Mouse (Mus musculus) intestine, postnatal 0 days (tissue): ENCODE data around the gene Kctd7. TPM values are rescaled to one million over a fixed set of nuclear protein-coding genes. Genes with fewer than 3 reads are reported as not detected.

Experiments
- ATAC-seq: fragments of 200-750 bp; cut with Nextera tagmentation; 2 replicates; pipeline ENCODE4 v1.8.0; 2017; ENCODE audit warnings: mild to moderate bottlenecking, moderate TSS enrichment, moderate library complexity
- H3K27ac ChIP-seq: fragments of 300-500 bp; sonication (generic); 2 replicates; pipeline ENCODE4 v1.5.1; 2014; ENCODE audit warnings: mild to moderate bottlenecking, low read depth, low read length, moderate library complexity
- H3K27me3 ChIP-seq: fragments of 300-500 bp; sonication (generic); replicated peaks from 2 replicates; pipeline ENCODE4 v1.6.1; 2014; ENCODE audit warnings: low read length, mixed read lengths; ENCODE audit not compliant: control insufficient read depth, insufficient read depth
- H3K36me3 ChIP-seq: fragments of 300-500 bp; sonication (generic); 2 replicates; pipeline ENCODE4 v1.6.1; 2014; ENCODE audit warnings: mild to moderate bottlenecking, moderate library complexity; ENCODE audit not compliant: control insufficient read depth, insufficient read depth
- H3K4me1 ChIP-seq: fragments of 300-500 bp; sonication (generic); replicated peaks from 2 replicates; pipeline ENCODE4 v1.6.1; 2014; ENCODE audit warnings: antibody characterized with exemption, low read length, mixed read lengths; ENCODE audit not compliant: control insufficient read depth, insufficient read depth
- H3K4me2 ChIP-seq: fragments of 300-500 bp; sonication (generic); replicated peaks from 2 replicates; pipeline ENCODE4 v1.6.1; 2014; ENCODE audit warnings: low read depth, mild to moderate bottlenecking, moderate library complexity
- H3K4me3 ChIP-seq: fragments of 300-500 bp; sonication (generic); 2 replicates; pipeline ENCODE4 v1.5.1; 2014; ENCODE audit warnings: low read depth, low read length
- H3K9ac ChIP-seq: fragments of 300-500 bp; sonication (generic); 2 replicates; pipeline ENCODE4 v1.6.1; 2014; ENCODE audit warnings: mild to moderate bottlenecking, low read depth, low read length
- H3K9me3 ChIP-seq: fragments of 300-500 bp; sonication (generic); 2 replicates; pipeline ENCODE4 v1.6.1; 2016; ENCODE audit warnings: mixed run types; ENCODE audit not compliant: control insufficient read depth
- CTCF ChIP-seq: sonication (generic); IDR thresholded peaks from 2 replicates; pipeline ENCODE4 v1.5.1; 2016; ENCODE audit warnings: low read depth, mild to moderate bottlenecking, control low read depth, antibody characterized with exemption, moderate library complexity
- WGBS: fragments of 180-500 bp; shearing (Covaris S2); extraction: QIAGEN DNeasy Blood & Tissue Kit; methylation state at CpG from one replicate; pipeline ENCODE4 v1.1.7; 2014; 5-methylcytosine and 5-hydroxymethylcytosine counted together
- polyA plus RNA-seq: library from polyadenylated mRNA; unstranded; fragments of >200 nt; fragmentation: Nextera tagmentation; extraction: Ambion mirVana; gene quantifications from 2 replicates; pipeline ENCODE4 v1.2.1, GENCODE M21; 2015

The Kctd7 gene
- polyA plus RNA-seq, result 2.4 and 2.9 TPM in 2 replicates

DNA sequence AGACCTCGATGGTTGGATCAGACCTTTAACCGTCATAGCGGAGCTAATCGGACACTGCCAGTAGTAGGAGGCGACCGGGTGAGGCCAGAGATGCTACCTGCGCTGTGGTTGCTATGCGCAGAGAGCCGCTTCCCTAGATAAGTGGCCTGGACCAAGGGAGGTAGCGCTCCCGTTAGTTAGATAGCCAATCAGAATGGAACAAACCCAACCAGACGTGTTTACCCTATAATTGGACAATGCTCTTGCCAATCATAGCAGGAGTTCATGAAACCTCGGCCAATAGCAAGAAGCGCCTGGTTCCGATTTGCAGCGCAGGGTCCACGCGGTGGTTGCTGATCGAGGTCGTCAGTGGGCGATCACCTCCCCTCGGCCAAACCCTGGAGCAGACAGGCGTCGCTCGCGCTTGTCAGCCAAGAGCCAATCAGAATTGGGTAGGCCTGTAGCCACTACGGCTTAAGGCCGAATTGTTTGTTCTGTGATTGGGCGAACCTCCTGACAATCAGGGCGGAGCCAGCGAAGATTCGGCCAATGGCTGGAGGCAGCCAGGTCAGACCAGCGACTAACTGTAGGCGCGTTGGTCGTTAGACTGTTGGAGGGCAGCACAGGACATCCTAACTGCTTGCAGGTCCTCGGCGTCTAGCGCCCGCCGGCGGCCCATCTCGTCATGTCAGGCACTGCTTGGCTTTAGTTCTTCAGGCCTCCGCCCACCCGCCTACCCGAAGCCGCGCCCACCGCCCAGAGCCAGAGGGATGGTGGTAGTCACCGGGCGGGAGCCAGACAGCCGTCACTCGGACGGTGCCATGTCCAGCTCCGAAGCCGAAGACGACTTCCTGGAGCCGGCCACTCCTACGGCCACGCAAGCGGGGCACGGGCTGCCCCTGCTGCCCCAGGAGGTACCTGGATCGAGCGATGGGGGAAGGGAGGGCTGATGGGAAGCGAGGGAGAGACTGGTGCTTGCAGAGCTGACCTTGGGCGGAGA, at the start of gene Kctd7:
Gene Kctd7, plus strand, starts transcription at position 528 of the 979 bp plus-strand sequence.
- Histone ChIP-seq H3K36me3 (peaks cover 9% of the 10 kb centered on the region; the same call in 1 of the 2 replicates), H3K9me3 (no peaks in the 10 kb centered on the region), H3K4me1 (peaks cover 3% of the 10 kb centered on the region; the same call in 1 of the 2 replicates), H3K27ac (peak within 1 kb of the TSS; percentile 8; the same call in 1 of the 2 replicates), H3K4me3 (peak within 1 kb of the TSS; percentile 56), H3K27me3 (no peaks in the 10 kb centered on the region), H3K4me2 (peak within 1 kb of the TSS; percentile 89), H3K9ac (peak within 1 kb of the TSS; percentile 38)
- under 1% methylated on average over 66 of the region's 66 CpGs for WGBS
- peak; percentile 98 for ATAC-seq
- TF ChIP-seq CTCF, result peak; percentile 72

DNA sequence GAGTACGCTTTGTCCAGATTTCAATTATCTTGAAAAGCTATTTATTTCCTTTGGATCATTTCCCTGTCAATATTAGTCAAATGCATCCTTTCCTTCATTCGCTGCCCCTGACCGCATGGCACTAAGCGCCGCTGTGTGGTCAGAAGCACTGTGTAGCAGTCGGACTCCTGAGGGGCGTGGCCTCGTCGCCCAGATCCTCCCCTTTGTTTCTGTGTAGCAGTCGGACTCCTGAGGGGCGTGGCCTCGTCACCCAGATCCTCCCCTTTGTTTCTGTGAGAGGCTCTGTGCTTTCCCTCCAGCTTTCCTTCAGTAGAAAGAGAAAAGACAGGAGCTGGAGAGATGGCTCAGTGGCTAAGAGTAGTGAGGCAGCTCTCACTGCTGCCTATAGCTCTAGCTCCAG, 47.9 kb upstream of the Kctd7 start:
- no peak overlapping the region for H3K4me3 ChIP-seq
- H3K27me3 ChIP-seq, result no peaks in the 10 kb centered on the region
- peaks cover 3% of the 10 kb centered on the region; the same call in 1 of the 2 replicates for H3K36me3 ChIP-seq
- no peaks in the 10 kb centered on the region for H3K4me1 ChIP-seq
- WGBS, result 60% methylated on average over 12 of the region's 12 CpGs
- no peak overlapping the region for H3K9ac ChIP-seq
- peak; percentile 60; the same call in 1 of the 2 replicates for ATAC-seq
- no peaks in the 10 kb centered on the region for H3K9me3 ChIP-seq
- peak; percentile 14; the same call in 1 of the 2 replicates for TF ChIP-seq CTCF
- no peak overlapping the region for H3K4me2 ChIP-seq
- no peak overlapping the region for H3K27ac ChIP-seq

DNA sequence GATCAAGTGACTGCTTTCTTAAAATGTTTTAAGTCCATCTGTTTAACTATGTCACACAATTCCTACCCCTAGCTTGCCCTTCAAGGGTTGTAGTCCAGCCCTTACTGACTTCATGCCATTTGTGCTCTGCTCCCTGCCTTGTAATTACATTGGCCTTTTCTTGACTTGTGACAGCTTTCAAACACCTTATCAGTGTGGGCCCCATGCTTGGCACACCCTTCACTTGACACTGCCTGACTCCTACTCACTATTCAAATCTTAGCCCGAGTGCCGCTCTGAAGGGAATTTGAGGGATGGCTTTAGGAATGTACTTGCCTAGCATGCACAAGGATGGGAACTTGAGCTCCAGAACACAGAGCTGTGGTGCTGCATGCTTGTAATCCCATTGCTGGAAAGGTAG, 46.8 kb upstream of the Kctd7 start:
- H3K27ac ChIP-seq, result no peak overlapping the region
- H3K4me2 ChIP-seq, result no peak overlapping the region
- no peaks in the 10 kb centered on the region for H3K27me3 ChIP-seq
- no peaks in the 10 kb centered on the region for H3K9me3 ChIP-seq
- 31% methylated on average over 2 of the region's 2 CpGs for WGBS
- no peak overlapping the region for H3K9ac ChIP-seq
- H3K36me3 ChIP-seq, result peaks cover 5% of the 10 kb centered on the region; the same call in 1 of the 2 replicates
- TF ChIP-seq CTCF, result no peak
- no peaks in the 10 kb centered on the region for H3K4me1 ChIP-seq
- no peak overlapping the region for H3K4me3 ChIP-seq
- no peak for ATAC-seq

DNA sequence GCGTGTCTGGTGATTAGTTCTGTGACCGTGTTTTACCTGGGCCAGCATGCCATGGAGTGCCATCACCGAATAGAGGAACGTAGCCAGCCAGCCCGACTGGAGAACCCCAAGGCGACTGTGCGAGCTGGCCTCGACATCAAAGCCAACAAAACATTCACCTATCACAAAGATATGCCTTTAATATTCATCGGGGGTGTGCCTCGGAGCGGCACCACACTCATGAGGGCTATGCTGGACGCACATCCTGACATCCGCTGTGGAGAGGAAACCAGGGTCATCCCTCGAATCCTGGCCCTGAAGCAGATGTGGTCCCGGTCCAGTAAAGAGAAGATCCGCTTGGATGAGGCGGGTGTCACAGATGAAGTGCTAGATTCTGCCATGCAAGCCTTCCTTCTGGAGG, 42.9 kb upstream of the Kctd7 start:
- no peak for ATAC-seq
- no peak overlapping the region for H3K4me2 ChIP-seq
- no peak overlapping the region for H3K27ac ChIP-seq
- TF ChIP-seq CTCF, result no peak
- no peaks in the 10 kb centered on the region for H3K9me3 ChIP-seq
- no peak overlapping the region for H3K4me3 ChIP-seq
- H3K27me3 ChIP-seq, result no peaks in the 10 kb centered on the region
- H3K4me1 ChIP-seq, result no peaks in the 10 kb centered on the region
- peaks cover 5% of the 10 kb centered on the region; the same call in 1 of the 2 replicates for H3K36me3 ChIP-seq
- H3K9ac ChIP-seq, result no peak overlapping the region
- WGBS, result 94% methylated on average over 17 of the region's 17 CpGs

DNA sequence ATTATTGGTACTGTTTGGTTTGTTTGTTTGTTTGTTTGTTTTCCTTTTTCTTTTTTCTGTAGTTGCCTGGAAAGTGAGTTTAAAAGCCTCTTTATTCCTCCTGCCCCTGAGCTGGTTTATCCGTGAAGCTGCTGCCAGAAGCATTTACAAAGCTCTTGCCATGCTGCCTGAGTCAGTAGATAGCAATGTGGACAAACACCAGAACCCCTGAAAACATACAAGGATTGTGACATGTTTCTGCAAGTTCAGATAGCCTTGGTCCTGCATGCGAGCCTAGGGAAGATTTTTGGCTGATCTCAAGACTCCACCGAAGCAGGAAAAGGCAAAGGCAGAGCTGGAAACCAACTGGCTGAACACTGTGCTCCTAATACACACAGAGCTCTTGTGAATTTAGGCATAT, 35.3 kb upstream of the Kctd7 start:
- H3K27me3 ChIP-seq, result no peaks in the 10 kb centered on the region
- H3K4me2 ChIP-seq, result no peak overlapping the region
- 82% methylated on average over 3 of the region's 3 CpGs for WGBS
- no peak for ATAC-seq
- H3K4me1 ChIP-seq, result no peaks in the 10 kb centered on the region
- H3K36me3 ChIP-seq, result no peaks in the 10 kb centered on the region
- no peak overlapping the region for H3K27ac ChIP-seq
- H3K4me3 ChIP-seq, result no peak overlapping the region
- no peak overlapping the region for H3K9ac ChIP-seq
- no peaks in the 10 kb centered on the region for H3K9me3 ChIP-seq
- no peak for TF ChIP-seq CTCF

DNA sequence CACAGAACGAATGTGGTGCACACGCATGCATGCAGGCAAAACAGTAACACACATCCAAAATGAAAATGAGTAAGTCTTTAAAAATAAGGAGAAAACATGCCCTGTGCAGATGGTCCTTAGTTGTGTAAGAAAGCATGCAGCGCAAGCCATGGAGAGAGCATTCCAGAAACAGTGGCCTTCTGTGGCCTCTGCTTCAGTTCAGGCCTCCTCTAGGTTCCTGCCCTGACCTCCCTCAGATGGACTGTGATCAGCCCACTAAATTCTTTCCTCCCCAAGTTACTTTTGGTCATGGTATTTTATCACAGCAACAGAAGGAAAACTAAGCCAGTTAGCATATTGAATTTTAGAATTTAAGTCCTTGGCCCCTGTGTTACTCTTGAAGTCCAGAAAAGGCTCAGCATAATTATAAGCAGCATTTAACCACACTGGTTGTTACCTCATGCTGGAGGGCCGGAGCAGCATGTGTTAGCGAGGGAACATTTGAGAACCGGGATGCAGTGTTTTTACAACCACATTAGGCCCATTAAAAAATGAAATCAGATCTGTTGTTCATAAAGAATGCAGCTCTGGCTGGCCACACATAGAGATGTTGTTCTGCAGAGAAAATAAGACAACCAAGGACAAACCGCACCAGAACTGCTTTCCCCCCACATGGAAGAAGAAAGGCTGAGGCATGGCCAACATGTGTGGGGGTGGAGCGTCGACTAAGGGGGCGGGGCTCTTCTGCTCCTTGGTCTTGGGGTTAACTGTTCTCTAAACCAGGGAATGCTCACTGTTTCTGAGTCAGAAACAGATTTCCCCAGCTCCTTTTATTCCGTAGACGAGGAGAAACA, 33.8 kb upstream of the Kctd7 start:
- Histone ChIP-seq H3K9me3 (no peaks in the 10 kb centered on the region), H3K27ac (no peak overlapping the region), H3K27me3 (no peaks in the 10 kb centered on the region), H3K4me2 (no peak overlapping the region), H3K36me3 (no peaks in the 10 kb centered on the region), H3K4me3 (no peak overlapping the region), H3K4me1 (no peaks in the 10 kb centered on the region), H3K9ac (no peak overlapping the region)
- 84% methylated on average over 12 of the region's 12 CpGs for WGBS
- TF ChIP-seq CTCF, result no peak
- no peak for ATAC-seq
